Mouse (Mus musculus): Measurements from ENCODE around the gene Fgfr2.

DNA sequence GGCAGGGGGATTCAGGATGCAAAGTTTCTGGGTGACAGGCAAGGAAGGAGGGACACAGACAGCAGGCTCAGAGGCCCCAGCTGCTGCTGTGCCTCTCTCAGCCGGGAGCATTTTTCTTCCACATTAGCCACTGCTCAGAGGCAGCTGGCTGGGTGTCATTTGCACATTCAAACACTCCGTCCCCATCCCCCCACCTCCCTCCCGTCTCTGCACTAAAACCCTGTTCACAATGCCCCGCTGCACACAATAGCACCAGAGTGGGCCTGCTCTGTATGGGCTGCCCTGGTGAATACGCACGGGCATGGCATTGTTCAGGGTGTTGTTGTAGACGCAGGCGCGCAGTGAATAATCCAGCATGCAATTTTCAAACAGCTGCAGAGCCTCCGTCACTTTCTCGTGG, 875.6 kb downstream of the Fgfr2 start:
- TF ChIP-seq POLR2A (IDR thresholded peaks at IDR 0.05; ENCODE audit: borderline replicate concordance, extremely low read depth, insufficient read depth, insufficient read length, poor library complexity, severe bottlenecking), result no peak
- no peak for TF ChIP-seq CTCF (IDR thresholded peaks at IDR 0.05; ENCODE audit: borderline replicate concordance, extremely low read depth, insufficient read depth, insufficient read length)

Data from brain, embryonic 14.5 days (tissue).